Mouse (Mus musculus) CH12.LX (cell line): Measurements from ENCODE around the gene Snapc1. TPM values are rescaled to one million over a fixed set of nuclear protein-coding genes. Genes with fewer than 3 reads are reported as not detected.

Experiments
- DNase-seq: peaks from one replicate; pipeline ENCODE4 v3.0.0-alpha.2; 2013; ENCODE audit errors: extremely low read depth
- H3K27ac ChIP-seq: 2 replicates; pipeline ENCODE4 v1.5.1; 2012; ENCODE audit warnings: low read depth, mild to moderate bottlenecking, control low read depth, moderate library complexity; ENCODE audit not compliant: insufficient read depth
- H3K27me3 ChIP-seq: replicated peaks from 2 replicates; pipeline ENCODE3; 2012; ENCODE audit warnings: inconsistent platforms
- H3K36me3 ChIP-seq, 2 experiments: replicated peaks in 1 of 2; 2 replicates each; pipeline versions ENCODE3 to v1.6.1; 2012; ENCODE audit warnings: inconsistent platforms in 1 of 2, low read length in 1 of 2, mild to moderate bottlenecking in 1 of 2, mixed read lengths in 1 of 2, moderate library complexity in 1 of 2; ENCODE audit not compliant: control insufficient read depth in 1 of 2, insufficient read depth in 1 of 2
- H3K4me1 ChIP-seq, 2 experiments: 2 replicates each; pipeline ENCODE4 v1.6.1; 2012; ENCODE audit warnings: inconsistent platforms in 1 of 2, moderate library complexity in 1 of 2; ENCODE audit not compliant: insufficient read depth in 2 of 2, control insufficient read depth in 1 of 2
- H3K4me2 ChIP-seq: 2 replicates; pipeline ENCODE4 v1.6.1; 2012; ENCODE audit warnings: low read depth, mild to moderate bottlenecking, control low read depth; ENCODE audit not compliant: poor library complexity, insufficient read depth, severe bottlenecking
- H3K4me3 ChIP-seq, 3 experiments: fragments of 150-350 bp in 1 of 3; sonication (generic) in 1 of 3; replicated peaks in 1 of 3; 2 replicates each; pipeline versions ENCODE3 to v1.5.1; 2011 to 2012; ENCODE audit warnings: low read depth in 2 of 3, low read length in 2 of 3, mild to moderate bottlenecking in 2 of 3, moderate library complexity in 2 of 3, control low read depth in 1 of 3, improper control_type of control experiment in 1 of 3, inconsistent platforms in 1 of 3, mixed read lengths in 1 of 3; ENCODE audit not compliant: poor library complexity in 1 of 3
- H3K79me2 ChIP-seq: replicated peaks from 2 replicates; pipeline ENCODE4 v1.6.1; 2012; ENCODE audit warnings: mild to moderate bottlenecking, moderate library complexity; ENCODE audit not compliant: control insufficient read depth, poor library complexity, insufficient read depth, severe bottlenecking; ENCODE audit errors: extremely low read depth
- H3K9ac ChIP-seq: 2 replicates; pipeline ENCODE4 v1.6.1; 2012; ENCODE audit warnings: low read depth, mild to moderate bottlenecking, control low read depth, moderate library complexity; ENCODE audit not compliant: insufficient read depth
- H3K9me3 ChIP-seq: replicated peaks from 2 replicates; pipeline ENCODE3; 2012; ENCODE audit warnings: low read length, inconsistent platforms, mixed read lengths
- BHLHE40 ChIP-seq: IDR thresholded peaks from 2 replicates; pipeline ENCODE4 v1.6.1; 2011; ENCODE audit warnings: mild to moderate bottlenecking, low read depth, low read length, improper control_type of control experiment
- CTCF ChIP-seq, 2 experiments: IDR thresholded peaks in 1 of 2; conservative IDR thresholded peaks in 1 of 2; 2 replicates each; pipeline ENCODE4 v1.5.1; 2011 to 2012; ENCODE audit warnings: low read depth in 2 of 2, low read length in 2 of 2, improper control_type of control experiment in 1 of 2, inconsistent platforms in 1 of 2, mild to moderate bottlenecking in 1 of 2, moderate library complexity in 1 of 2
- E2F4 ChIP-seq: IDR thresholded peaks from 2 replicates; pipeline ENCODE4 v1.6.1; 2011; ENCODE audit warnings: low read depth, low read length, improper control_type of control experiment; ENCODE audit not compliant: insufficient replicate concordance
- ELF1 ChIP-seq: IDR thresholded peaks from 2 replicates; pipeline ENCODE4 v1.6.1; 2014; ENCODE audit warnings: low read depth, mild to moderate bottlenecking, inconsistent platforms, low read length, improper control_type of control experiment
- ETS1 ChIP-seq: conservative IDR thresholded peaks from 2 replicates; pipeline ENCODE4 v1.6.1; 2012; ENCODE audit warnings: low read depth, mild to moderate bottlenecking, inconsistent platforms, low read length, improper control_type of control experiment, moderate library complexity
- GABPA ChIP-seq: IDR thresholded peaks from 2 replicates; pipeline ENCODE4 v1.6.1; 2012; ENCODE audit warnings: low read depth, low read length, improper control_type of control experiment, inconsistent platforms; ENCODE audit not compliant: insufficient replicate concordance
- HCFC1 ChIP-seq: IDR thresholded peaks from 2 replicates; pipeline ENCODE4 v1.6.1; 2012; ENCODE audit warnings: low read depth, mild to moderate bottlenecking, inconsistent platforms, low read length, improper control_type of control experiment
- JUN ChIP-seq: IDR thresholded peaks from 2 replicates; pipeline ENCODE4 v1.6.1; 2011; ENCODE audit warnings: low read depth, mild to moderate bottlenecking, low read length, improper control_type of control experiment, moderate library complexity; ENCODE audit not compliant: insufficient read depth
- KAT2A ChIP-seq: IDR thresholded peaks from 2 replicates; pipeline ENCODE4 v1.6.1; 2012; ENCODE audit warnings: low read length, improper control_type of control experiment, inconsistent platforms; ENCODE audit not compliant: insufficient replicate concordance
- MAX ChIP-seq: IDR thresholded peaks from 2 replicates; pipeline ENCODE4 v1.6.1; 2011; ENCODE audit warnings: low read length, improper control_type of control experiment
- MEF2A ChIP-seq: IDR thresholded peaks from 2 replicates; pipeline ENCODE4 v1.6.1; 2014; ENCODE audit warnings: low read depth, mild to moderate bottlenecking, inconsistent platforms, low read length, improper control_type of control experiment, borderline replicate concordance
- MXI1 ChIP-seq: IDR thresholded peaks from 2 replicates; pipeline ENCODE4 v1.6.1; 2011; ENCODE audit warnings: mild to moderate bottlenecking, low read depth, low read length, improper control_type of control experiment
- NELFE ChIP-seq: IDR thresholded peaks from 2 replicates; pipeline ENCODE4 v1.6.1; 2011; ENCODE audit warnings: low read depth, low read length, improper control_type of control experiment
- NRF1 ChIP-seq: IDR thresholded peaks from 2 replicates; pipeline ENCODE4 v1.6.1; 2014; ENCODE audit warnings: low read depth, mild to moderate bottlenecking, inconsistent platforms, low read length, improper control_type of control experiment, moderate library complexity
- POLR2A ChIP-seq: IDR thresholded peaks from 2 replicates; pipeline ENCODE4 v1.6.1; 2011; ENCODE audit warnings: low read depth, mild to moderate bottlenecking, improper control_type of control experiment, low read length
- SIN3A ChIP-seq: IDR thresholded peaks from 2 replicates; pipeline ENCODE4 v1.6.1; 2012; ENCODE audit warnings: low read length, improper control_type of control experiment, inconsistent platforms
- TBP ChIP-seq: conservative IDR thresholded peaks from 2 replicates; pipeline ENCODE4 v1.6.1; 2011; ENCODE audit warnings: low read depth, low read length, improper control_type of control experiment
- TCF12 ChIP-seq: IDR thresholded peaks from 2 replicates; pipeline ENCODE4 v1.6.1; 2014; ENCODE audit warnings: low read depth, mild to moderate bottlenecking, inconsistent platforms, low read length, improper control_type of control experiment
- ZC3H11A ChIP-seq: IDR thresholded peaks from 2 replicates; pipeline ENCODE4 v1.6.1; 2012; ENCODE audit warnings: low read depth, mild to moderate bottlenecking, inconsistent platforms, low read length, improper control_type of control experiment
- ZMIZ1 ChIP-seq: IDR thresholded peaks from 2 replicates; pipeline ENCODE4 v1.6.1; 2012; ENCODE audit warnings: low read depth, mild to moderate bottlenecking, inconsistent platforms, low read length, improper control_type of control experiment
- ZNF384 ChIP-seq: IDR thresholded peaks from 2 replicates; pipeline ENCODE4 v1.6.1; 2012; ENCODE audit warnings: low read depth, low read length, improper control_type of control experiment, inconsistent platforms
- dilution Hi-C: fragments of 300-500 bp; cut with MboI; formaldehyde crosslinking; loops from 2 replicates; pipeline ENCODE4 v1.14.3; 2020; ENCODE audit warnings: low sequenced_read_pairs; ENCODE audit not compliant: extremely low pct_unique_long_range_greater_than_20kb, extremely low pct_ligation_motif_present
- in situ Hi-C: fragments of 300-500 bp; cut with MboI; formaldehyde crosslinking; loops from 3 replicates; pipeline ENCODE4 v1.14.3; 2019; ENCODE audit warnings: low sequenced_read_pairs, low pct_ligation_motif_present, low pct_unique_long_range_greater_than_20kb, mixed read lengths
- polyA plus RNA-seq: library from polyadenylated mRNA; unstranded; fragments of >175 nt; gene quantifications from 2 replicates; pipeline ENCODE4 v1.2.1, GENCODE M21; 2012; ENCODE audit warnings: low read depth; ENCODE audit not compliant: insufficient read length
- total RNA-seq, 2 experiments: library from RNA; depleted of rRNA; stranded (reverse); fragments of 300-350 nt in 1 of 2; fragments of >200 nt in 1 of 2; gene quantifications; 2 replicates each; pipeline ENCODE4 v1.2.3; 2012 to 2014

The Snapc1 gene
- total RNA-seq (2012; rRNA removed), result 9.7 and 13.3 TPM in 2 replicates
- 7.7 TPM in 2 replicates for total RNA-seq (2014; rRNA removed)
- polyA plus RNA-seq, result 19.7 and 24.0 TPM in 2 replicates

DNA sequence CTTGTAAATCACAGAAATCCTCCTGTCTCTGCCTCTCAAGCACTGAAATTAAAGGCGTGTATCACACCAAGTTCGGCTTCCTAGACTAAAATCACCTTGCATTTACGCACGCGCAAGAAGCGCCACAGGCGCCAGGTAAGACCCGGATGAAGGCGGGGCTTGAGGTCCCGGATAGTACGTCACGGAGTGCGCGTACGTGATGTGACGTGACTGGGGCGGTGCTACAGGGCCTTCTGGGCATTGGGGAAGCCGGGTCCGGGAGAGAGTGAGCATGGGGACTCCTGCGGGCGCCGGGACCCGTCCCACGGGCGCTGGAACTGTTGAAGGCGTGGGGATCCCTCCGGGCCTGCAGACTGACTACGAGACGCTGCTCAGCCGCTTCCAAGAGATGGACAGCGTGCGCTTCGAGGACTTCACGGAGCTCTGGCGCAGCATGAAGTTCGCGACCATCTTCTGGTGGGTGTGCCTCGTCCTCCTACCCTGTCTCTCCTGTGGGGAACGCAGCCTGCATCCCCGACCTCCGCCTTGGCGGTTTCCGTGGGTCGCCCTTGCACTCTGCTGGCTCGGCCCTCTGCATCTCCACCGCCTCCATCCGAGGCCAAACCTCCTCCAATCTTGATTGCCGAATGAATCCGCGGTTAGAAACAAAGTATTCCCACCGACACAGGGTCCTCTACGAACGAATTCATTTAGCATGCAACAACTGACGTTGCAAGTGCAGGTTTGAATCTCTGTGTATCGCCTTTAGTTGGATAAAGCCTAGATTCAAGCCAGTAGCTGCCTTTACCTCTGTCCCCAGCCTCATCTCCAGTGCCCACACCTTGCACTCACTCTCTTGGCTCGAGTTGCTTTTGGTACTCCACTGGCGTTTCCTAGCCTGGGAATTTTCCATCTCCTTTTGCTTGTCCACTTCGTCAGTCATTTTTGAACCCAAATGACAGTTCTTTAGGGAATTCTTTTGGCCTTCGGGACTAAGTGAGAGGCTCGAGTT lies at the start of gene Snapc1:
TSS of gene Snapc1 (plus strand) at position 191 of the 991 bp plus-strand sequence.
- Histone ChIP-seq H3K4me2 (peak within 1 kb of the TSS; percentile 52), H3K36me3 (peaks cover 9 to 25% of the 10 kb centered on the region in 2 experiments), H3K27ac (no peak within 1 kb of the TSS), H3K4me1 (peaks cover 3 to 19% of the 10 kb centered on the region in 2 experiments; a peak in 2 of 4 replicates), H3K9ac (peak within 1 kb of the TSS; percentile 33), H3K9me3 (no peaks in the 10 kb centered on the region), H3K27me3 (no peaks in the 10 kb centered on the region), H3K4me3 (peak within 1 kb of the TSS; percentile 83 to 99 (median 98)), H3K79me2 (peaks cover 6% of the 10 kb centered on the region)
- peak; percentile 97 for DNase-seq
- in situ Hi-C loops, result no loop called here
- dilution Hi-C loops, result no loop called here
- no peak for TF ChIP-seq MAX
- peak; percentile 49; the same call in 1 of the 2 replicates for TF ChIP-seq ZMIZ1
- TF ChIP-seq HCFC1, result peak; percentile 71
- no peak for TF ChIP-seq CTCF (conservative IDR thresholded peaks at IDR 0.05 in 1 of 2, IDR thresholded peaks at IDR 0.05 in 1 of 2; ENCODE audit: low read depth in 2 of 2, low read length in 2 of 2)
- TF ChIP-seq BHLHE40, result no peak
- TF ChIP-seq NRF1, result peak; percentile 87
- no peak for TF ChIP-seq E2F4
- TF ChIP-seq ETS1, result peak; percentile 3; the same call in 1 of the 2 replicates
- TF ChIP-seq ZC3H11A, result no peak
- TF ChIP-seq ELF1, result peak; percentile 81
- TF ChIP-seq KAT2A, result no peak
- peak; percentile 69 for TF ChIP-seq MXI1
- no peak for TF ChIP-seq ZNF384
- TF ChIP-seq SIN3A, result peak; percentile 68
- peak; percentile 82; the same call in 1 of the 2 replicates for TF ChIP-seq TBP
- peak; percentile 57 for TF ChIP-seq TCF12
- TF ChIP-seq JUN, result no peak
- TF ChIP-seq POLR2A, result peak; percentile 88
- 0 out of 2 replicates have a peak, but pooled peaks have one; percentile 15 for TF ChIP-seq MEF2A
- peak; percentile 5; the same call in 1 of the 2 replicates for TF ChIP-seq GABPA
- peak; percentile 75 for TF ChIP-seq NELFE
